In genomic region chr11:100861836-100862235, GRCm38 (mm10) we compare ENCODE assay signal across 23 mouse cellular contexts. TPM values are rescaled to one million over a fixed set of nuclear protein-coding genes. Genes with fewer than 3 reads are reported as not detected.
DNase-seq lines count a peak whose midpoint lies in the region; TF ChIP-seq lines count a peak whose summit lies in the region.
"Had no signal": no experiment of that assay in that cellular context is flagged by ENCODE, and none has a peak within 500 bp of the region (broad histone marks: within the 10 kb centered on the region; RNA-seq: fewer than 3 reads in every experiment).

No protein-coding gene starts in this region.

- peak; percentile 35 for DNase-seq in adrenal gland, postnatal 14 days
- DNase-seq in adrenal gland, adult (ENCODE audit: inconsistent age in 2 of 2, low spot score in 1 of 2): no peak
- no peak for DNase-seq in thymus, adult 2 months
- no peak for DNase-seq in thymus, postnatal 25 days
- DNase-seq in right cerebral cortex, postnatal 10 days (ENCODE audit: low spot score in 2 of 2): no peak
- DNase-seq in layer of hippocampus, postnatal 36 days: no peak
- DNase-seq: adrenal gland, postnatal 36 days; cerebellum, adult 18-20 months; cerebellum, postnatal 36 days; heart, adult 11 months; heart, postnatal 36 days; kidney, adult 9 months; lung, adult 18-20 months; right cerebral cortex, postnatal 25 days; thymus, postnatal 4 days had no signal

- WGBS in thymus, adult 2 months: 57% methylated on average over 3 of the region's 3 CpGs

- H3K79me2 ChIP-seq in myocyte (ENCODE audit: control insufficient read depth, insufficient read depth): no peaks in the 10 kb centered on the region

- H3K4me1 ChIP-seq in thymus, adult 2 months (replicated peaks; ENCODE audit: control insufficient read depth, insufficient read depth, low read length): peaks cover 40% of the 10 kb centered on the region
- H3K4me1 ChIP-seq in brown adipose tissue, adult 24 weeks (ENCODE audit: control insufficient read depth, insufficient read depth, insufficient read length, low read length): peaks cover 24% of the 10 kb centered on the region

- peak overlapping the region; percentile 52; the same call in 1 of the 2 replicates for H3K4me3 ChIP-seq in thymus, adult 2 months (ENCODE audit: control insufficient read depth, insufficient read depth, low read length)
- H3K4me3 ChIP-seq in brown adipose tissue, adult 24 weeks (ENCODE audit: insufficient read depth, low read depth, low read length): peak overlapping the region; percentile 72; the same call in 1 of the 2 replicates
- peak overlapping the region; percentile 39 for H3K4me3 ChIP-seq in myocyte
- H3K4me3 ChIP-seq: intestine, embryonic 15.5 days; midbrain, embryonic 15.5 days; stomach, embryonic 15.5 days had no signal

- TF ChIP-seq CTCF in thymus, adult 2 months (IDR thresholded peaks at IDR 0.05; ENCODE audit: borderline replicate concordance, control insufficient read depth, extremely low read depth, insufficient read depth, low read length, poor library complexity): no peak

- TF ChIP-seq POLR2A in thymus, adult 2 months (IDR thresholded peaks at IDR 0.05; ENCODE audit: control insufficient read depth, extremely low read depth, insufficient read depth, low read length, poor library complexity): no peak
- no peak for TF ChIP-seq POLR2A in myocyte (IDR thresholded peaks at IDR 0.05; ENCODE audit: insufficient read length, low read depth)

- peak overlapping the region; percentile 16; the same call in 1 of the 2 replicates for H3K27ac ChIP-seq in thymus, adult 2 months (ENCODE audit: control insufficient read depth, insufficient read depth, low read length)
- H3K27ac ChIP-seq in brown adipose tissue, adult 24 weeks (replicated peaks; ENCODE audit: low read depth, low read length): no peak overlapping the region; the same call in 1 of the 2 replicates
- H3K27ac ChIP-seq: forebrain, embryonic 10.5 days; hindbrain, embryonic 14.5 days; intestine, embryonic 15.5 days; midbrain, embryonic 15.5 days; stomach, embryonic 15.5 days had no signal

- H3K27me3 ChIP-seq in thymus, adult 2 months (ENCODE audit: control insufficient read depth, insufficient read depth, low read length): no peaks in the 10 kb centered on the region
- H3K27me3 ChIP-seq in myocyte (ENCODE audit: control insufficient read depth, insufficient read depth, insufficient read length): no peaks in the 10 kb centered on the region
- H3K27me3 ChIP-seq: intestine, embryonic 15.5 days; Patski; stomach, embryonic 15.5 days had no signal

- H3ac ChIP-seq in myocyte (ENCODE audit: control insufficient read depth, insufficient read length): no peak overlapping the region

- peak overlapping the region; percentile 93 for H3K4me2 ChIP-seq in myocyte (ENCODE audit: low read depth)
- H3K4me2 ChIP-seq: hindbrain, embryonic 14.5 days; midbrain, embryonic 15.5 days had no signal

- H3K36me3 ChIP-seq in thymus, adult 2 months (ENCODE audit: control insufficient read depth, insufficient read depth, low read length): peaks cover 16% of the 10 kb centered on the region
- H3K36me3 ChIP-seq in myocyte (ENCODE audit: control insufficient read depth, insufficient read depth): no peaks in the 10 kb centered on the region
- H3K36me3 ChIP-seq: forebrain, embryonic 10.5 days; intestine, embryonic 15.5 days; midbrain, embryonic 15.5 days; stomach, embryonic 15.5 days had no signal

TF ChIP-seq in myocyte, 11 proteins besides CTCF, POLR2A, EP300 and RAD21:
- peak; percentile 46 for TF ChIP-seq USF1 (IDR thresholded peaks at IDR 0.05; ENCODE audit: low read depth)
- no peak for TF ChIP-seq POLR2AphosphoS2 (IDR thresholded peaks at IDR 0.05; ENCODE audit: insufficient read length, low read depth)
- no peak for TF ChIP-seq REST (IDR thresholded peaks at IDR 0.05; ENCODE audit: insufficient read depth, insufficient read length)
- no peak for TF ChIP-seq TCF12 (IDR thresholded peaks at IDR 0.05; ENCODE audit: insufficient read depth, poor library complexity, severe bottlenecking)

RNA-seq across cellular contexts. Expression of gene Stat5a, which starts 2.7 kb away (rescaled TPM):
- 37.8 and 44.2 TPM in 2 replicates for total RNA-seq in adrenal gland, postnatal 14 days (2021)
- 136 and 161 TPM in 2 replicates for polyA plus RNA-seq in thymus, adult 2 months (2012; rRNA removed)
- polyA plus RNA-seq in brown adipose tissue, adult 24 weeks (2012; ENCODE audit: insufficient read depth, insufficient read length, missing spikeins): 18.9 and 34.2 TPM in 2 replicates
- polyA plus RNA-seq in myocyte (2012; fragmentation: generic; extraction: Trizol): 27.2 TPM
- 1 to 10 TPM; 1.1 to 1.5 TPM for total RNA-seq in layer of hippocampus, postnatal 36 days (2021)

RNA-seq across cellular contexts. Expression of gene Stat5b, which starts 11.3 kb away (rescaled TPM):
- total RNA-seq in adrenal gland, postnatal 14 days (2021): 72.8 and 74.6 TPM in 2 replicates
- 178 and 204 TPM in 2 replicates for polyA plus RNA-seq in thymus, adult 2 months (2012; rRNA removed)
- polyA plus RNA-seq in brown adipose tissue, adult 24 weeks (2012; ENCODE audit: insufficient read depth, insufficient read length, missing spikeins): 15.1 and 18.4 TPM in 2 replicates
- 12.0 TPM for polyA plus RNA-seq in myocyte (2012; fragmentation: generic; extraction: Trizol)
- total RNA-seq in layer of hippocampus, postnatal 36 days (2021): 10 to 100 TPM; 11.7 to 12.7 TPM
